Mouse (Mus musculus) neutrophil, adult 5-6 weeks (primary cell): ENCODE measurements around the gene Gm20431. TPM values are rescaled to one million over a fixed set of nuclear protein-coding genes. Genes with fewer than 3 reads are reported as not detected.
"Not testable (repeated sequence)": the region's sequence is repeated elsewhere in the genome, so short reads cannot be mapped to it uniquely, and the experiment has no call there.

Experiments
- ATAC-seq: fragments of 151-379, 151-347 bp; 2 replicates; pipeline ENCODE4 v1.8.0; 2017; ENCODE audit warnings: mild to moderate bottlenecking, moderate TSS enrichment; ENCODE audit not compliant: insufficient number of reproducible peaks, poor library complexity, low FRiP score, severe bottlenecking; ENCODE audit errors: extremely low read depth
- total RNA-seq: library from RNA; stranded (forward); fragments of 200-1000 nt; gene quantifications from 2 replicates; pipeline ENCODE4 v1.2.3, GENCODE M21; 2017

Gm20431 gene
- total RNA-seq, 1 experiment from 2014 or later = not detected

DNA sequence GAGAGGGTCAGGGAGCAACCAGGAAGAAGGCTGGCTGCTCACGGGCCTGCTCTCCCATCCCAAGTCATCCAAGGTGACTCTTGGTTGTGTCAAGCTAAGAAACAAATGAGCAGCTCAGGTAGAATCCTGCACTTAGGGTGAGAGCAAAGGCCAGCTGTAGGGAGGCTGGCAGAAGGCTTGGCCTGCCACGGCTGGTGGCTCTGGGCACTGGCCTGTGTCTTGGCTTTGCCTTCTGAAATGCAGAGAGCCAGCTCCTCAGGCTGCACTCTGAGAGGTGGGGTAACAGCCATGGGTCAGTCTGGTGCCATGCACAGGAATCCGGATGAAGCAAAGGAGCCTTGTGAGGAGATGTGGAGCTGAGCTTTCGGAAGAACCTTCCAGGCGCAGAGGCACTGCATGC, 7.1 kb upstream of the Gm20431 start:
- no peak for ATAC-seq

GRCm38 (mm10) chr2:167665972-167666713, 4.8 kb upstream of the Gm20431 start:
- ATAC-seq = no peak

DNA sequence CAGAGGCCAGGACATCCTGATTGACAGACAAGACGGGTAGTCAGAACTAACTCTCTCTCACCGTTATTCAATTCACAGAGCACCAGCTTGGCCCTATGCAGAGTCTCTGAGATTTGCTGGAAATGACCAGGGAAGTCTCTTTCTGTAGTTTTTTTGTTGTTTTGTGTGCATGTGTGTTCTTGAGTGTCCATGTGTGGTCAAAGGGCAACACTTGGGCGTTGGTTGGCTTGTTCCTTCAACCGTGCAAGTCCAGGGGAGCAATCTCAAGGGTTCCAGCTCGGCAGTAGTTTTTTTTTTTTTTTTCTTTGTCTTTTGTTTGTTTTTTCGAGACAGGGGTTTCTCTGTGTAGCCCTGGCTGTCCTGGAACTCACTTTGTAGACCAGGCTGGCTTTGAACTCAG, 1.4 kb upstream of the Gm20431 start:
- no peak for ATAC-seq

DNA sequence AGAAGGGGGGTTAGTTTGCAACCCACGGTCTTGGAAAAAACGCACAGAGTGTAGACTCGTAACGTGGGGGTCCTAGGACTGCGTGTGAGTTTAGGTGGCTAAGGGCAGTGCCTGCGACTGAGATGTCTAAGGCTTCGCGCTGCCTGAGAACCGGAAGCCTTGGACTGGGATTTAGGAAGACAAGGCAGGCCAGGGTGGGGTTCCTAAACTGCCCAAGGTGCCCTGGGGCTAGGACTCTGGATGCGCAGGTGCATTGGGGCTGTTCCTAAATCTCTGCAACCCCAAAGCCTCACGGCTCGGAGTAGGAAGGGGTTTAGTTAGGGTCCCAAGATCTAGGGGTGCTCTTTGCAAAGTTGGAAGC, 705 bp downstream of the Gm20431 start:
- ATAC-seq = no peak

GRCm38 (mm10) chr2:167659847-167660610, 1.3 kb downstream of the Gm20431 start:
- ATAC-seq = no peak

GRCm38 (mm10) chr2:167659177-167659846, 2.0 kb downstream of the Gm20431 start:
- ATAC-seq = no peak

DNA sequence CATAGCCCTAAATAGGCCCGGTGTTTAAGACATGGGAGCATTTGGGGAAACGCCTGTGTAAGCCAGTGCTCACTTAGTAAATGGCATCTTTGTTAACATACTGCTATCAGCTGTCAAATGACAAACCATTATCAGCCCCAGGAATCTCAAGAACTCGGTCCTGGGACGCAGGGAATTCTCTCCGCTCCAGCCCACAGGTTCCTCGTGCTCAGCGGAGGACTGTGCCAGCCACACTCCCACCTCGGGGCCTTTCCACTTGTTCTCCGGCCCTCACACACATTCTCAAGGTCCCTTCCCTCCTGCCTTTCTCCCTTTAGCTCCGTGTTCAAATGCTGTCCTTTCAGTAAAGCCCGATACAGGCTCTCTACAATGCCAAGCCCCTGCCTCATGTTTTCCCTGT, 2.6 kb downstream of the Gm20431 start:
- no peak for ATAC-seq

DNA sequence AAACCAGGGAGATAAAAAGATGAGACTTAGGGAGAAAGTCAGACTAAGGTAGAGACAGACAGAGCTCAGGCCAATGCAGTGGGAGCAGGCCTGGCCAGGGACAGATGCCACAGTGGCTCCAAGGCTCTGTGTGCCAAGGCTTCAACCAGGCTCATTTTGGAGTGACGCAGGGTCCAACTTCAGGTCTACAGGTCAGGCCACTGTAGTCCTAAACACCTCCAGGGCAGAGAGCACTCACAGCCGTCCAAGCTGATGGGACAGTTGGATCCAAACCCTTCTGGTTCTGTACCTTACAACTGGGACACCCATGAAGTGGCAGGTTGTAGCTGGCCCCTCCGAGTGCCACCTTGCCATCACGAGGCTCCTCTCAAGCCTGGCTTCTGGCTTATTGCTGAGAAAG, 3.3 kb downstream of the Gm20431 start:
- no peak for ATAC-seq

DNA sequence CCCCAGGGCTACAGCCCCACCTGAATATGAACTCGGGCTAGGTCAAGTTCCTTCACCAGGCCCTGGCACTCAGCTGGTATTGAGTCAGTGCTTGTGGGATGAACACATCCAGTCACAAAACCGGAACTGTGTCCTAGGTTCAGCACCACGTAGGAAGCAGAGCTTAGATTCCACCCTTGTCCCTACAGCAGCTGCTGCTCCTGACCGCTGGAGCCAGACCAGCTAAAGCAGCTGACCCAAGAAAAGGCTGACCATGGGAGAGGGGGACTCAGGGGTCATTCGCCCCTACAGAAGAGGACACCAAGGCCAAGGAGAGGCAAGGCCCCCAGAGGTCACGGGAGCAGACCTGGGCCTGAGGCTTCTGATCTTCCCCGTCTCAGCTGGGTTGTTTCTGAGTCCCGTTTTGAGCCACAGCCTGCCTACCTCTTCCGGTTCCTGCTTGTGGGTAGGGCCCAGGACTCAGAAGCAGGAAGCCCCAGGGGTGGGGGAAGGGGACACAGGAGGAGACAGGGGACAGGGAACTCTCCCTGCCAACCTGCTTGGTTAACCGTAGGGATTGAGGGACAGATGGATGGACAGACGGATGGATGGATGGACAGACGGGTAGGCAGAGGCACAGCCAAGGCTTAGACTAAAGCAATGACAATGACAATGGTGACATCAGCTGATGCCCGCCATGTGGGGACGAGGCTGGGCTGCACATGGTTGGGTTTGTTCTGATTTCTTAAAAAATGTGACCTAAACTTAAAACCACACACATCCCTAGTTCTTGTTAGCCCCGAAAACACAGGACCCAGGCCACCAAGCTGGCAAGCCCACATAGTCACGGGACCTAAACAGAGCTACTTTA, 4.4 kb downstream of the Gm20431 start:
- ATAC-seq = peak; percentile 74

DNA sequence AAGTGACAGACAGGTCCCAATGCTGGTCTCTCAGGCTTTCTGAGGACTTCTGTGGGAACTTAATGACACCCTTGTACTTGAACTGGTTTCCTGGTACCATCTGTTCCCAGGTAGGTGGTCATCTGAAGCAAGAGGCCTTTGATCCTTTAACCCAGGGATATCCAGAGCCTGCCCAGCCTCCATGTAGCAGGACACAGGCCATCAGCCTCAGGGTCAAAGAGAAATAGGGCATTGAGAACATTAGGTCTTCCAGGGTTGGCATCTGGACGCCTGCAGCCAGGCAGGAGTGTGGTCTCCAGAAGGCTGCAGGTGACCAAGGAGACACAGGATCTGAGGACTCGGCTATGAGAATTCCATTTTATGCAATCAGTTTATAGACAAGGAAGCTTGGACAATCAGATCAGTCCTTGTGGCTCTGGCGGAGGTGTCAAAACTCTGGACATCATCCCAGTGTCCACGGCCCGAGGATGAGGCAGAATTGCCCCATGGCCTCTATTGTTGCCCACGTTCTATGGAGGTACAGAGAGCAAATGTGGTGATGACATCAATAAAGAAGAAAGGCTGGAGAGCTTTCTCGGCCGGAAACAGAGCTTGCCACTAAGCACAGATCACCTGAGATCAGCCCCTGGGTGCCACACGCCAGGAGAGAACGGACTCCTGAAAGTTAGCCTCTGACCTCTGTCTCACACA, 6.2 kb downstream of the Gm20431 start:
- ATAC-seq = no peak

DNA sequence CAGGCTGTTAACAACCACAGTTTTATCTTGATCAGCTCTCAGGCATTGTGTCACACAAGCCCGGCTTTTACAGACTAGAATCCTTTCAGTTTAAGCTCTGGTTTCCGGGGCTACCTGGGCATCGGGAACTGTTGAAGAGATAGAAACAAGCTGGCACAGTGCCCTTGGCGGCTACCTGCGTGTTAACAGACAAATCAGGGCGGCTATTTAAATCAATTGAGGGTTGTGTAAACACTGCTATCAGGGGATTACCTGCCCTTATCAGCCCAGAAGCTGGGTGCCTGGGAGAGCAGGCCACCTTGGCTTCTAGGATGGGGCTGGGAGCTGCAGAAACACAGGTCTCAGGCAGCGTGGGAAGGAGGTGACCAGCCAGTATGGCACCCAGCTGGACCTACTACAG, 8.6 kb downstream of the Gm20431 start:
- ATAC-seq = no peak

DNA sequence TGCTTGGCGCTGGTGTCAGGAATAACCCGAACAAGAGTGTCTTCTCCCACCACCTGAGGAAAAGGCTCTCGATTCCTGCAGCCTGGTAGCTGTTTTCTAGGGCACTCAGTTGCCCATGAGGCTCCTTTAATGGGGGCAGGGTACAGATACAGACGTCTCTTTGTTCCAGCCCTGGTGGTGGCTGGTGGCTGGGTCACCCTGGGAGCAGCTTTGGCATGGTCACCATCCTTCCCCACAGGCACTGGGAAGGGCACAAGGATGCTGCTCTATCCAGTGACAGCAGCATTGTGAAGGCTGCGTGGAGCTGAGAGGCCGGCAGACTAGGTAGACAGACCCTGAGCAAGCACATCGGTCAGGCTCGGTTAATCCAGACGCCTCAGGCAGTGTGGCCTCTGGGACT, 9.7 kb downstream of the Gm20431 start:
- ATAC-seq = no peak

DNA sequence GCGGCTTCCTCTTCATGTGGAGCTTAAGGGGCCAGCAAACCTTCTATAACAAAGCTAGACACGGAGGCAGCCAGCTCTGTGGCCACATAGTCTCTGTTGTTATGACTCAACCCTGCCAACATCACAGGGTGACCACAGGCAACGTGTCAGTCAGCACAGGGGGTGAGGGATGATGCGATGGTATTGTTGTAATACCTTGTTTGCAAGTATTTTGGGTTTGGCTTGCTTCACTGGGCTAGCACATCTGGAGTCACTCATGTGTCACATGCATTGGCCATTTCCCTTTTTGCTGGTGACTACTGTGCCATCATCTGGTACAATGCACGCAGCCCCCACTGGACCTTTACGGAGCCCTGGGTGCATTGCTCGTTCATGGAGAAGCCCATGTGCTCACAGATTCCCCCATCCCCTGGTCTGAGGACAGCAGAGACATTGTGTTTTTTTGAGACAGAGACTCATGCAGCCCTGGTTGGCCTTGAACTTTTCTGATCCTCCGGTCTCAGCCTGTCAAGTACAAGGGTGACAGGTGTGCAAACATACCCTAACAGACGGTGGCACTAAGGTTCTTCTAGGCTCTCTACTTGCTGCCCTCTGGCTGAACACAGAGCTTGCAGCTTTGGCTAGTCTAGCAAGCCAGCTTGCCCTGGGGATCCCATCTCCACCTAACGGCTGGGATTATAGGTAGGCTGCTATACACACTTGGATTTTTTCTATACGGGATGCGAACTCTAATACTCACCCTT, 11.8 kb downstream of the Gm20431 start:
- peak; percentile 87 for ATAC-seq

GRCm38 (mm10) chr2:167646411-167646810, 14.9 kb downstream of the Gm20431 start:
- ATAC-seq = no peak

DNA sequence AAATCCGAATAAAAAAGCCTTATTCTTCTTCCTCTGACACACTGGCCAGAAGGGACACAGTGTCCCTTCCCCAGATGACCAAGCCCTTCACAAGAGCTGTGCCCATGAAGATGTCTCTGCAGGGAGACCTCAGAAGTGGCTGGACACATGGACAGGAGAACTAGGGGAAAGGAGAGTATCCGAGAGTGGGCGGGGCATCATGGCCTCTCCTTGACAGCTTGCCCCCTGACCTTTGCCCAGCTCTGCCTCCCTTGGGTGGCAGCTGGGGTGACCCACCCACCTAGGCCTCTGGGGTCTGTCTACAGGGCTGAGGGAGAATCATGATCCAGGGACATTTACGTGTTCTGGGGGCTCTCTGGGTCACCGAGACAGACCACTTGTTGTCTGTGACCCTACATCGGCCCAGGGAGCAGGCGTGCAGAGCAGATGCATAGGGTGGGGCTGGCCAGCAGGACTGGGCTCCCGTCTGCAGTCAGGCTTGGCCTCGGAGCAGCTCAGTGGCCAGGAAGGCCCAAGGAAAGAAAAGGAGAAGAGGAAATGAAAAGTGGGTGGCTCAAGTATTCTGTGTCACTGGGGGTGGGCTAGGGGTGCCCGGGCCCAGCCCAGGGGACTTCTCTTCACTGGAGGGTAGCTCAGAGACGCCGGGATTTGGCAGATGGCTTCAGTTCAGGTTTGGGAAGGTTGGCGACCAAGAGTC, 17.8 kb downstream of the Gm20431 start:
- ATAC-seq = not testable (repeated sequence)

- ATAC-seq = no peak
Observed at GRCm38 (mm10) chr2:167642164-167642563, 19.1 kb downstream of the Gm20431 start.

DNA sequence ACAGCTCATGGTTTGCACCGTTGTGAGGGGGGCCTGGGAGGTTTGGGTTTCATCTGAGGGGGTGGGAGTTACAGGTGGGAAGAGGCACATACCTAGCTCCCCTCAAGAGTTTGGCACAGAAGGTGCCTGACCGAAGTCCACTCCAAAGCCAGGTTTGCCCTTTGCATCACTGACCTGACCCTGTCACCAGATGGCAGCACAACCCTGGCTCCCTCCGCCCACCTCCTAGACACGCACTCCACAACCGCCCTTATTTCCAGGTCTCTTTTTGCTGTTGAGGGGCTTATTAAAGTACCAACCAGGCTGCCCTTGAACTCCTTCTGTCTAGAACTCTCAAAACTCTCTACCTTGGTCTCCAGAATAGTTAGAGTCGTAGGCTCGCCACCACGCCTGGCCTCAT, 20.0 kb downstream of the Gm20431 start:
- peak; percentile 68 for ATAC-seq
